Mouse (Mus musculus) heart, adult 2 months (tissue): ENCODE measurements at regions not wholly inside any gene's neighbourhood (a gene's known extent, or its start where the extent isn't known, plus 50 kb on each side); places are given as distances from the start of the nearest gene placed in this dataset.

Experiments
- DNase-seq, 2 experiments: peaks; one replicate each; pipeline ENCODE4 v3.0.0; 2021
- H3K27ac ChIP-seq: fragments of 200-600 bp; 2 replicates; pipeline ENCODE4 v1.8.1; 2022
- H3K27me3 ChIP-seq: fragments of 200-500 bp; 2 replicates; pipeline ENCODE4 v1.6.1; 2012; ENCODE audit warnings: mild to moderate bottlenecking, low read length, inconsistent platforms, mixed read lengths; ENCODE audit not compliant: control insufficient read depth, insufficient read depth
- H3K36me3 ChIP-seq: fragments of 200-500 bp; 2 replicates; pipeline ENCODE4 v1.6.1; 2012; ENCODE audit warnings: low read length, inconsistent platforms; ENCODE audit not compliant: control insufficient read depth, insufficient read depth
- H3K4me1 ChIP-seq: fragments of 200-500 bp; 2 replicates; pipeline ENCODE4 v1.6.1; 2011; ENCODE audit warnings: low read length; ENCODE audit not compliant: control insufficient read depth, insufficient read depth
- H3K4me3 ChIP-seq: fragments of 200-600 bp; 2 replicates; pipeline ENCODE4 v1.8.1; 2022
- H3K79me2 ChIP-seq: fragments of 200-500 bp; replicated peaks from 2 replicates; pipeline ENCODE4 v1.6.1; 2012; ENCODE audit warnings: mild to moderate bottlenecking, inconsistent platforms, low read length, moderate library complexity, mixed read lengths; ENCODE audit not compliant: control insufficient read depth, insufficient read depth
- H3K9ac ChIP-seq: fragments of 200-500 bp; 2 replicates; pipeline ENCODE4 v1.6.1; 2012; ENCODE audit warnings: low read depth, mild to moderate bottlenecking, control low read depth, inconsistent platforms, low read length, mixed read lengths
- CTCF ChIP-seq: fragments of 200-600 bp; IDR thresholded peaks from 2 replicates; pipeline ENCODE4 v1.8.1; 2022; ENCODE audit warnings: antibody characterized with exemption, mild to moderate bottlenecking, moderate library complexity
- EP300 ChIP-seq: fragments of 200-500 bp; IDR thresholded peaks from 2 replicates; pipeline ENCODE4 v1.6.1; 2011; ENCODE audit warnings: low read depth, low read length, control low read depth; ENCODE audit not compliant: insufficient read depth
- POLR2A ChIP-seq: fragments of 200-500 bp; IDR thresholded peaks from 2 replicates; pipeline ENCODE4 v1.6.1; 2011; ENCODE audit warnings: mild to moderate bottlenecking, low read depth, low read length, control low read depth; ENCODE audit not compliant: insufficient read depth
- WGBS: fragments of 180-500 bp; shearing (Covaris S2); methylation state at CpG from one replicate; pipeline ENCODE4 v1.1.7; 2018; 5-methylcytosine and 5-hydroxymethylcytosine counted together
- intact Hi-C: fragments of 180-260 bp; cut with DNase I; formaldehyde crosslinking; loops from one replicate; pipeline ENCODE4 v1.15.1; 2025

DNA sequence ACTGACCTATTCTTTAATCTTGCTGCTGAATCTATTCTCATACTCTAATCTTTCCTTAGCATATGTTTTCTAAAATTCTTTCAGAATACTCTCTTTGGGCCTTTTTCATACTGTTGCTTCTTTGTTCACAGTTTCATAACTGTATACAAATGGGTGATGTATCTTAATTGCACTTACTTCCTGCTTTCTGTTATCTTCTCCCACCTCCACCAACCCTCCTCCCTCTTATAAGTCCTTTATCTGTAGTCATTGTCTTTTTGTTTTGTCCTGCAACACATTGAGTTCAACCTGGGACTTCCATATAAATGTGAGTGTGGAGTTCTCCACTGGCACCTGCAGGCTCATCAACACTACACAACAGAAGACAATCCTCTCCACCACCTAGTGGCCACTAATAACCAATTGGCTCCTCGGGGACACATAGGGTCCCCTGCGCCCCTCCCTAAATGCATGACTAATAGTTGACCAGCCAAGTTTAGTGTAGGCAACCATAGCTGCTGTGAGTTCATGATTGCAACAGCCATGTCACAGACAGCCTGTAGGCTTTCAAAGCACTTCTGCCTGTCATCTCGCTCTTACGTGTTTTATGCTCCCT is 337.2 kb downstream of the Klf5 start:
- H3K27ac ChIP-seq = no peak overlapping the region
- H3K9ac ChIP-seq = no peak overlapping the region
- no peak for DNase-seq
- H3K4me1 ChIP-seq = no peaks in the 10 kb centered on the region
- 78% methylated on average over 4 of the region's 4 CpGs for WGBS
- TF ChIP-seq POLR2A (no peak), EP300 (no peak), CTCF (no peak)
- no peak overlapping the region for H3K4me3 ChIP-seq
- intact Hi-C loops = no loop called here
- no peaks in the 10 kb centered on the region for H3K79me2 ChIP-seq
- H3K36me3 ChIP-seq = no peaks in the 10 kb centered on the region
- H3K27me3 ChIP-seq = no peaks in the 10 kb centered on the region

DNA sequence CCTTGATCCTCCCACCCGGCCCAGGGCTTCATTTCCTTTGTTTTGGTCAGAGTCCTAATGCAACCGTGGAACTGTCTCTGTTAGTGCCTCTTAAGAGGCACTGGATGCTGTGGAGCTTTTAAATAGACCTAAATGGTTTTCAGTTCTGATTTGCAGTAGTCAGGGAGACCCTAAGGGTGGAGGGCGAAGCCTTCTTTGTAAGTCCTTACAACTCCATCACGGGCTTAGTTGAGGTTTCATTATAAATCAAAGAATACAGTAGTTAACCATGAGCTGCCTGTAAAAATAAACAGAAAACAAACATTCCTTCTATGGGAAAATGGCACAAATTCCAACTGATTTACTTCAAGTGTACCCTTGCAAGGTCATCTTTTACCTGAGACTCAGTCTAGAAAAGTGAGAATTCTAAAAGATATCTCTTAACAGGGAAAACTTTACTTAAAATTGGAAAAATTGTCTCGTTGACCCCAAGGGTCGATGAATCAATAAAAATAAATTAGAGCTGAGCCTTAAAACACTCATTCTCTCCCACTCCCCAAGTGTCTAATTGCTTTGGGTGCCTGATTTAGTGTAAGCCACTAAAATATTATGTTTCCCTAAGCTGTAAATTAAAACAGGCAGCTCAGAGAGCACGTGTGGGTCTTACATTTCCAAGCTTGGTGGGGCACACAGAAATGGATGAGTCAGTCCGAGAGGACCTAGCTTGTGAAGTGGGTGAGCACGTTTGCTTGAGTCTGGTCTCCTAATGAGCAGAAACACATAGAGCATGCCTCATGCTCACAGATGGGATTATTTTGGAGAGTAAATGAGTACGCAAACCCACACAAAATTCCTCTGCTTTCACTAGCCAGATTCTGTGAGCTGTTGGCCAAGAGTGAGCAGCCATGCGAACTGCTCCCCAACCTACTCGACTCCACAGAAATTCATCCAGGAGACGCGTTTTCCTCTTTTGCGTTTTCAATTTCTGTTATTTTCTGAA is 343.3 kb downstream of the Klf5 start:
- intact Hi-C loops = no loop called here
- no peak for DNase-seq
- no peak overlapping the region for H3K27ac ChIP-seq
- no peaks in the 10 kb centered on the region for H3K27me3 ChIP-seq
- no peak overlapping the region for H3K4me3 ChIP-seq
- no peaks in the 10 kb centered on the region for H3K36me3 ChIP-seq
- no peaks in the 10 kb centered on the region for H3K79me2 ChIP-seq
- no peaks in the 10 kb centered on the region for H3K4me1 ChIP-seq
- no peak for TF ChIP-seq CTCF
- no peak for TF ChIP-seq EP300
- no peak for TF ChIP-seq POLR2A
- WGBS = 81% methylated on average over 15 of the region's 15 CpGs
- no peak overlapping the region for H3K9ac ChIP-seq

DNA sequence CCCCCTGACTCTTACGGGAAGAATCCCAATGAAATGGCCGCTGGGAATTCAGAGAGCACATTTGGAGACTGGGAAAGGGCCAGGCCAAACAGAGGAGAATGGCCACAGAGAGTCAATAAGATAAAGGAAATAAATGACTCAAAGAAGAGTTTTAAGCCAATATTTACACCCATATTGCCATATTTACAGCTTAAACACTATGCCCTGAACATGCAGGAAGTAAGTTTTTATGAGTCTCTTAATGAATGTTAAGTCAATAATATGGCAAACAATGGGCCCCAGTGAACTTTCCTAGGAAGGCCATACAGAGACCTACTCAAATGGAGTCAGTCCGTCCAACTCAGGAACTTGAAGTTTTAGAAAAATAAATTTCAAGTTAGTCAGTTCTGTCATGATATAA is 347.8 kb downstream of the Klf5 start:
- no peaks in the 10 kb centered on the region for H3K27me3 ChIP-seq
- H3K36me3 ChIP-seq = no peaks in the 10 kb centered on the region
- H3K9ac ChIP-seq = no peak overlapping the region
- H3K79me2 ChIP-seq = no peaks in the 10 kb centered on the region
- H3K4me1 ChIP-seq = no peaks in the 10 kb centered on the region
- TF ChIP-seq POLR2A (no peak), EP300 (no peak), CTCF (no peak)
- H3K4me3 ChIP-seq = no peak overlapping the region
- intact Hi-C loops = no loop called here
- DNase-seq = no peak
- no peak overlapping the region for H3K27ac ChIP-seq
- WGBS = 65% methylated on average over 3 of the region's 3 CpGs

DNA sequence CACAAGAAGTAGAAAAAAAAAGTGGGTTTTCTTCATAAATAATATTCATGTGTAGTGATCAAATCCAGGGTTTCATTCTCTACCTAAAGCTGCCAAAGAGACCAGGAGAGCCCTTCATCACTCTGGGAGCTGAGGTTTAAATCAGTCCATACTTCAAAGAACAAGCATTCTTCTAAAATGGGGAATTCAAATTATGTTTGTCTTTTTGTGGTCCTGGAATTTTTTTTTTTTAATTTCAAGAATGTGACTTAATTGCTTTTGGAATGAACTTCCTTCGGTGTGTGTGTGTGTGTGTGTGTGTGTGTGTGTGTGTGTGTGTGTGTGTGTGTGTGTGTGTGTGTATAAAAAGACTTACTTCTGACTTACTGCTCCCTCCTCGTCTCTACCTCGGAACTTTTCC is 375.9 kb downstream of the Klf5 start:
- Histone ChIP-seq H3K4me1 (no peaks in the 10 kb centered on the region), H3K36me3 (no peaks in the 10 kb centered on the region), H3K27me3 (no peaks in the 10 kb centered on the region), H3K4me3 (no peak overlapping the region), H3K9ac (no peak overlapping the region), H3K27ac (no peak overlapping the region), H3K79me2 (no peaks in the 10 kb centered on the region)
- intact Hi-C loops = no loop called here
- DNase-seq = no peak
- WGBS = 79% methylated on average over 3 of the region's 3 CpGs
- no peak for TF ChIP-seq EP300
- no peak for TF ChIP-seq POLR2A
- no peak for TF ChIP-seq CTCF

DNA sequence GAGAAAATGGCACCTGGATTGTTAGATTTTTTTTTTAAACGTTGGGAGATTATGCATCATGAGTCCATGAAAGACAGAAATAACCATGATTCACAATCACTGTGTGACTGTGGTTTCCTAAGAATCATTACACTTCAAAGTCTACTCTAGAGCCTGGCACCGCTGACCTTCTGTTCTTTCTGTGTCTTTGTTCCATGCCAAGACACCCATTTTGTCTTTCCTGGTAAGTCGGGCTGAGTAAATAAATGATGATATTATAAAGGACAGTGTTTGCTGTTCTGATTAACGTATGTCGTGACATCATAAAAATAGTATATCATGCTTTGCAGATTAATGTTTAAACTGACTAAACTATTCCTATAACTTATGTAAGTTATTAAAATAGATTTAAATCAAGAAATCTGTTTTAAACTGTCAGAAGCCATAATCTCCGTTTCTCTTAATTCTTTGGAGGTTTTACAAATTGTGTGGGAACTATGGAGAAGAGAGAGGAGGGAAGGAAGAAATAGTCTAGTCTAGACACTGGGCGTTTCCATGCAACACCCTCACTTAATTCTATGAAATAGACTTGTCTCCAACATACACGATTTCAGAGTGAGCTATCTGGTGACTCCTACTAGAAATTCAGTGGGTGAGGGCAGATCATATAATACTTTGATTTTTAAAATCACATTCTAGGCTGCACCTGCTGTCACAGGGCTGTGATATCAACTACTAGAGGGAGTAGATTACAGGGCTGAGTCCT is 388.7 kb downstream of the Klf5 start:
- Histone ChIP-seq H3K36me3 (no peaks in the 10 kb centered on the region), H3K4me3 (no peak overlapping the region), H3K9ac (no peak overlapping the region), H3K27ac (no peak overlapping the region), H3K79me2 (no peaks in the 10 kb centered on the region), H3K4me1 (no peaks in the 10 kb centered on the region), H3K27me3 (no peaks in the 10 kb centered on the region)
- intact Hi-C loops = no loop called here
- 77% methylated on average over 8 of the region's 8 CpGs for WGBS
- TF ChIP-seq EP300 (no peak), POLR2A (no peak), CTCF (no peak)
- DNase-seq = no peak
